Mouse (Mus musculus): ENCODE data around the gene Bmpr2. TPM values are rescaled to one million over a fixed set of nuclear protein-coding genes. Genes with fewer than 3 reads are reported as not detected.

Gene Bmpr2
- polyA plus RNA-seq (2015; fragmentation: Nextera tagmentation; extraction: Ambion mirVana) = 17.9 and 22.2 TPM in 2 replicates

DNA sequence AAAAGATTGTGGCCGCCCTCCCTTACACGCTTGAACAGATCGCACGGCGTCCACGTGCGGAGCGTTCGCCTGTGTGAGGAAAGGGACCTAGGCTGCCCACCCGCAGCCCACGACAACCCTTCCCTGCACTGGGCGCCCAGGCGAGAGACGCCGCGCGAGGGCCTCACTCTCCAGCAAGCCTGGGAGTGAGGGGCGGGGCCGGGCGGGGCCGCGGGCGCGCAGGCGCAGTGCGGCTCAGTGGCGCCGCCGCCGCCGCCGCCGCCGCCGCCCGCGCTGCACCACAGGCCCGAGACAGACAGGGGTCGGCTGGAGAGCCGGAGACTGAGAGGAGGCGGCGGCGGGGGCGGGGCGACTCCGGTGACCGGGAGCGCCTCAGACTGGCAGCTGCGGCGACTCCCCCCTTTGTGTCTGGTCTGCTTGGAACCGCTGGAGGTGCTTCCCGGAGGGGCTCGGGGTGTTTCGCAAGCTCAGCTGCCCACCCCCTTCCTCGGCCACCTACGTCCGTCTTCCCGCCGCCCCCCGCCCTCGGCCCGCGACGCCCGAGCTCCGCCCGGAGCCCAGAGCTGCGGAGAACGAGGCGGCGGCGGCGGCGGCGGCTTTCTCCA lies at the start of gene Bmpr2:
Gene Bmpr2, plus strand, starts transcription at position 237 of the 605 bp plus-strand sequence.
- DNase-seq (ENCODE audit: low spot score) (peak; percentile 95), ATAC-seq (peak; percentile 94)
- peak within 1 kb of the TSS; percentile 80 for H3K4me2 ChIP-seq (replicated peaks; ENCODE audit: low read depth, low read length)
- WGBS = 1% methylated on average over 43 of the region's 75 CpGs
- peak within 1 kb of the TSS; percentile 92 for H3K9ac ChIP-seq (replicated peaks; ENCODE audit: low read depth)
- H3K4me1 ChIP-seq (ENCODE audit: insufficient read depth, low read depth, low read length) = no peaks in the 10 kb centered on the region
- no peaks in the 10 kb centered on the region for H3K36me3 ChIP-seq (ENCODE audit: insufficient read depth, low read length)
- H3K9me3 ChIP-seq (ENCODE audit: low read length) = no peaks in the 10 kb centered on the region
- no peaks in the 10 kb centered on the region for H3K27me3 ChIP-seq (replicated peaks; ENCODE audit: insufficient read depth, low read length)
- TF ChIP-seq EP300 (IDR thresholded peaks at IDR 0.05) = no peak
- peak; percentile 55 for TF ChIP-seq CTCF (IDR thresholded peaks at IDR 0.05)
- peak within 1 kb of the TSS; percentile 86 for H3K4me3 ChIP-seq (ENCODE audit: low read depth, low read length)
- peak within 1 kb of the TSS; percentile 99 for H3K27ac ChIP-seq (ENCODE audit: low read length)

- Histone ChIP-seq H3K36me3 (ENCODE audit: insufficient read depth, low read length) (no peaks in the 10 kb centered on the region), H3K27me3 (replicated peaks; ENCODE audit: insufficient read depth, low read length) (no peaks in the 10 kb centered on the region), H3K27ac (ENCODE audit: low read length) (no peak overlapping the region), H3K4me2 (replicated peaks; ENCODE audit: low read depth, low read length) (no peak overlapping the region), H3K4me1 (ENCODE audit: insufficient read depth, low read depth, low read length) (no peaks in the 10 kb centered on the region), H3K9me3 (ENCODE audit: low read length) (no peaks in the 10 kb centered on the region), H3K9ac (replicated peaks; ENCODE audit: low read depth) (no peak overlapping the region), H3K4me3 (ENCODE audit: low read depth, low read length) (no peak overlapping the region)
- DNase-seq (ENCODE audit: low spot score) = peak; percentile 86
- WGBS = 23% methylated on average over 4 of the region's 4 CpGs
- ATAC-seq = peak; percentile 68
- TF ChIP-seq EP300 (IDR thresholded peaks at IDR 0.05) (peak; percentile 35; the same call in 1 of the 2 replicates), CTCF (IDR thresholded peaks at IDR 0.05) (peak; percentile 73)
Measured at GRCm38 (mm10) chr1:59719900-59720299, 43.3 kb upstream of the Bmpr2 start.

- ATAC-seq (no peak; the same call in 1 of the 2 replicates), DNase-seq (ENCODE audit: low spot score) (peak; percentile 64)
- no peaks in the 10 kb centered on the region for H3K9me3 ChIP-seq (ENCODE audit: low read length)
- no peak overlapping the region for H3K27ac ChIP-seq (ENCODE audit: low read length)
- TF ChIP-seq EP300 (IDR thresholded peaks at IDR 0.05) (no peak), CTCF (IDR thresholded peaks at IDR 0.05) (no peak)
- no peak overlapping the region for H3K4me2 ChIP-seq (replicated peaks; ENCODE audit: low read depth, low read length)
- 43% methylated on average over 4 of the region's 4 CpGs for WGBS
- no peaks in the 10 kb centered on the region for H3K36me3 ChIP-seq (ENCODE audit: insufficient read depth, low read length)
- H3K4me1 ChIP-seq (ENCODE audit: insufficient read depth, low read depth, low read length) = no peaks in the 10 kb centered on the region
- H3K27me3 ChIP-seq (replicated peaks; ENCODE audit: insufficient read depth, low read length) = no peaks in the 10 kb centered on the region
- no peak overlapping the region for H3K4me3 ChIP-seq (ENCODE audit: low read depth, low read length)
- H3K9ac ChIP-seq (replicated peaks; ENCODE audit: low read depth) = no peak overlapping the region
Measured at GRCm38 (mm10) chr1:59725661-59726060, 37.5 kb upstream of the Bmpr2 start.

- ATAC-seq (peak; percentile 53), DNase-seq (ENCODE audit: low spot score) (peak; percentile 59)
- Histone ChIP-seq H3K4me1 (ENCODE audit: insufficient read depth, low read depth, low read length) (peaks cover 4% of the 10 kb centered on the region; the same call in 1 of the 2 replicates), H3K4me2 (replicated peaks; ENCODE audit: low read depth, low read length) (no peak overlapping the region; the same call in 1 of the 2 replicates), H3K36me3 (ENCODE audit: insufficient read depth, low read length) (no peaks in the 10 kb centered on the region), H3K9me3 (ENCODE audit: low read length) (no peaks in the 10 kb centered on the region), H3K4me3 (ENCODE audit: low read depth, low read length) (no peak overlapping the region), H3K27me3 (replicated peaks; ENCODE audit: insufficient read depth, low read length) (no peaks in the 10 kb centered on the region), H3K9ac (replicated peaks; ENCODE audit: low read depth) (no peak overlapping the region), H3K27ac (ENCODE audit: low read length) (no peak overlapping the region)
- WGBS = 58% methylated on average over 8 of the region's 8 CpGs
- TF ChIP-seq CTCF (IDR thresholded peaks at IDR 0.05) (no peak), EP300 (IDR thresholded peaks at IDR 0.05) (no peak)
Measured at GRCm38 (mm10) chr1:59730106-59730505, 33.1 kb upstream of the Bmpr2 start.

DNA sequence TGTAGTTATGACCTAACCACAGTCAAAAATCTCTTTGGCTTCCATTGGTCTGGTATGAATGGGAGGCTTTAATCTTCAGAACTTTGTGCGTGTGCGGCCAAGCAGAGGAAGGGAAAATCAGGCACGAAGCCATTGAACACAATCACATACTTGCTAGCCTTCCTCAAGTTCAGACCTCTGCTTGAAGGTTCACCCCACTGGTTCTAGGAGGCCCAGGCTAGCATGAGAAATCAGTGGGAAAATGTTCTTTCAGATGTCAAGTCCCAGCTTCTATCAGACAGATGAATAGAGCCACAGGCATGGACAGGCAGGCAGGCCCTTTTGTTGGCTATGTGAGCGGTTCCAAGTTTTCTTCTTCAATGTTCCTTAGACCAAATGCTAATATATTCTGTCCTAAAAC lies 32.5 kb upstream of the Bmpr2 start:
- WGBS = 89% methylated on average over 4 of the region's 4 CpGs
- no peaks in the 10 kb centered on the region for H3K9me3 ChIP-seq (ENCODE audit: low read length)
- TF ChIP-seq CTCF (IDR thresholded peaks at IDR 0.05) = no peak
- TF ChIP-seq EP300 (IDR thresholded peaks at IDR 0.05) = no peak
- H3K36me3 ChIP-seq (ENCODE audit: insufficient read depth, low read length) = no peaks in the 10 kb centered on the region
- H3K4me2 ChIP-seq (replicated peaks; ENCODE audit: low read depth, low read length) = no peak overlapping the region
- H3K27ac ChIP-seq (ENCODE audit: low read length) = no peak overlapping the region
- DNase-seq (ENCODE audit: low spot score) (no peak), ATAC-seq (no peak)
- H3K27me3 ChIP-seq (replicated peaks; ENCODE audit: insufficient read depth, low read length) = no peaks in the 10 kb centered on the region
- peaks cover 4% of the 10 kb centered on the region; the same call in 1 of the 2 replicates for H3K4me1 ChIP-seq (ENCODE audit: insufficient read depth, low read depth, low read length)
- no peak overlapping the region for H3K9ac ChIP-seq (replicated peaks; ENCODE audit: low read depth)
- H3K4me3 ChIP-seq (ENCODE audit: low read depth, low read length) = no peak overlapping the region

GRCm38 (mm10) chr1:59734076-59734475 lies 29.1 kb upstream of the Bmpr2 start:
- WGBS = 40% methylated on average over 6 of the region's 6 CpGs
- Histone ChIP-seq H3K4me3 (ENCODE audit: low read depth, low read length) (no peak overlapping the region), H3K9ac (replicated peaks; ENCODE audit: low read depth) (no peak overlapping the region), H3K27ac (ENCODE audit: low read length) (no peak overlapping the region), H3K4me2 (replicated peaks; ENCODE audit: low read depth, low read length) (no peak overlapping the region), H3K4me1 (ENCODE audit: insufficient read depth, low read depth, low read length) (peaks cover 4% of the 10 kb centered on the region; the same call in 1 of the 2 replicates), H3K36me3 (ENCODE audit: insufficient read depth, low read length) (no peaks in the 10 kb centered on the region), H3K27me3 (replicated peaks; ENCODE audit: insufficient read depth, low read length) (no peaks in the 10 kb centered on the region), H3K9me3 (ENCODE audit: low read length) (no peaks in the 10 kb centered on the region)
- TF ChIP-seq CTCF (IDR thresholded peaks at IDR 0.05) (no peak), EP300 (IDR thresholded peaks at IDR 0.05) (no peak)
- DNase-seq (ENCODE audit: low spot score) = peak; percentile 85
- ATAC-seq = peak; percentile 77
